Comparison of ENCODE assay signal across 2 mouse cellular contexts in the genomic region with DNA sequence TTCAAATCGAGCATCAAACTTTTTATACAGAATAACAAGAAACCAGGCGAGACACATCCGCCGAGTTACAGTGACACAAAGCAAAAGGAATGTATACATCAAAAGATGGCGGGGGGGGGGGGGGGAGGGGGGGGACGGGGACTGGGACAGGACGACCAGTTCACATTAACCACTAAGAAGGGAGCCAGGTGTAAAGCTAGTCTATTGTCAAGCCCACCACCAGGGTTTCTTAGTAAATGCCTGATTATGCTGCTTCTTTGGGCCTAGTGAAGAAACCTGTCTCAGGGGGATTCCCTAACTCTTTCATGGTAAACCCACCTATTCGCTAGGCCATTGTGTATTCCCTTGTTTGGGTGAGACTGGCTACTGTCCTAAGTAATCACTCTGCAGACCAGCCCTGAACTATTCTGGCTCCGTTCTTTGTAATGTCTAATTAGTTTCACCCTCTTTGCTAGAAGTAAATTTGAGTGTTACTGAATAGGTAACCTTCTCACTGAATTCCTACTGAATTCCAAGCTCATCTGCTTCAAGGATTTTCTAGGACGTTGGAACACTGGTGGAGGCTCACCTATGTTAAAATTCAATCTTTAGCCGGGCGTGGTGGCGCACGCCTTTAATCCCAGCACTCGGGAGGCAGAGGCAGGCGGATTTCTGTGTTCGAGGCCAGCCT.
DNase-seq lines count a peak whose midpoint lies in the region.

No protein-coding gene starts in this region.

- DNase-seq in R1 (ENCODE audit: low read depth, low spot score) (peak; percentile 63), ZHBTc4 (ENCODE audit: low read depth, low spot score) (peak; percentile 84)
